Mouse (Mus musculus): ENCODE data around the gene Csrnp2.

The Csrnp2 gene

DNA sequence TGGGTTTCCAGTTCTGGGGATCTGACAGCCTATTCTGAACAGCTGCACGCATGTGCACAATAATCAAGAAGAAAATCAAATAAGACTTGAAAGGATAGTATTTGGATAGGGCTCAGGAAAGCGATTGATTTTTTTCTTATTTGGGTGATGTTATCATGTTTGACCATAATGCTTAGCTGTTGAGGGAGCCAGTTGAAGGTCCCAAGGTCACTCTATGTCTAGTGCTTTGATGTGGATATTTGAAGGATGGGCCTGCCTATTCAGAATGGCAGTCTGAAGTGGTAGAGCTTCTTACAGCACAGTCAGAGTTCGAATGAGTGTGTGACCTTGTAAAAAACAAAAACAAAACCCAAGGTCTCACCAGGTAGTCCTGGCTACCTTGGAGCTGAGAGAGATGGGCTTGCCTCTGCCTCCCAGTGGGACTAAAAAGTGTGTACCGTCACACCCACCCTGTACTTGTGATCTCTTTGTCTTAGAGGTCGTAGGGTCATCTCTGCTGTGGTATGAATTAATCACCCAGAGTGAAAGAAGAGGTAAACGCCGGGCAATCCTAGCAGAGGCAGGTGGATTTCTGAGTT lies 21.3 kb downstream of the Csrnp2 start:
- DNase-seq, result no peak

- DNase-seq, result no peak
Observed at GRCm38 (mm10) chr15:100470037-100470436, 25.3 kb downstream of the Csrnp2 start.

DNA sequence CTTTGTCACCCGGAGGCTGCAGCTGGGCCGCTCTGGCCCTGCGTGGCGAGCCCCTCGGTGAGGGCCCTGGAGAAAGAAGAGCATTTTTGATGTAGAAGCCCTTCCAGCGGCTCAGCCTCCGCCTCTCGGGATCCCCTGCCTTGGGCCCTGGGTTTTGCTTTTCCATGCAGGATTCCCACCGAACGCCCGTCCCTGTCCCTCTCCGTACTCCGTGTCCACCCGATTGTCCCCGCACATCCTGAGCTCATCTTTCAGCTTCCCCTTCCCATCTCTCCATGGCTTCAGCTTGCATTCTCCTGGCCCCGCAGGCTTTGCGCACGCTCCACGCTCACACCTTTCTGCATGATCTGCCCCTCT lies 26.1 kb downstream of the Csrnp2 start:
- no peak for DNase-seq

DNA sequence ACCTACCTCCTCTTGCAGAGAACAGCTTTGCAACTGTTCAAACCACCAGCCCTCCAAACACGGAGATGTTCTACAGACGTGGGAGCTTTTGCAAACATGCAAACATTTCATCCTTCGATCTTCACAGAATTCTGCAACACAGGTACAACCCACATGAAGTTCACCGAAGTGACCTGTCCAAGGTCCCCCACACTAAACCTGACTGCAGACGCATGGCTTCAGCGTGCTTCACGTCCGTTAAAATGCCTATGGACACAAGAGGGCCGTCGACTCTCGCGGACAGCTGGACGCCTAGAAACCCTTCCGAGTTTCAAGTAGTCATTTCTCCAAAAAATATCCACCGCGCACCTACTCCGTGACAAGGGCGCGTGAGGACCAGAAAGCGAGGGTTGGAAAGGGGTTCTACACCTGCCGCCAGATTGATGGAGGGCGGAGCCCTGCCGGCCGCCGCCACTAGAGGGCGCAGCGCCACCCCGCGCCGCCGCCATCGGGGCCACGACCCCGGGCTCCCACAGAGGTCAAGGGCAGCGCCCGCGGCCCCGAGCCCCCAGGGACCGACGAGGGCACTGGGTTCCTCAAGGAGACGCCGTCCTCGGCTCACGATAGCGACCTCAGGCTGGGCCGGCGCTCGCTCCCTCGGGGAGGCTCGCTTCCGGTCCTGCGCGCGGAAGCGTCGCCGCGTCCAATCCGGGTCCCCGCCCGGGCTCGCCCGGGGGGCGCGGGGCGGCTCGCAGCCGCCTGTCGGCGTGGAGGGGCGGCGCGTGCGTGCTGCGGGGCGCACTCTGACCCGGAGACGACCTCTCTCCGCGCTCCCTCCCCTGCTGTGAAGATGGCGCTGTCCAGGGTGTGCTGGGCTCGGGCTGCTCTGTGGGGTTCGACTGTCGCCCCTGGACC lies 26.7 kb downstream of the Csrnp2 start, which contains the start of gene Letmd1:
TSS of gene Letmd1 (plus strand) at position 729 of the 894 bp plus-strand sequence.
- DNase-seq, result peak; percentile 92

DNA sequence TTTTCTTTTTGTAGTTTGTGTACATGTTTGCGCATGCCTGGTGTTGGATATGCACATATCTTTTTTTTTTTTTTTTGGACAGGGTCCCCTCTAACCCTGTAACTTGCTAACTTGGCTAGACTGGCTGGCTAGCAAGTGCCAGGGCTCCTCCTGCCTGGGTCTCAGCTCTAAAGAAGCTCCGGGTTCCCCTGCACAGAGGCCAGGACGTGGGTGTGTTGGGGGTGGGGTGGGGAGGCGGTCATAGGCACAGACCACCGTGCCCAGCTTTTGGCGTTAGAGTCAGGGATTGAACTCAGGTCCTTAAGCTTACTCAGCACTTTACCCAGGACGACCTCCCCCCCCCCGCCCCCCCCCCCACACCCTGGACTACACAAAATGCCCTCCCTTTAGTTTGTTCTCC lies 27.6 kb downstream of the Csrnp2 start:
- no peak for DNase-seq

DNA sequence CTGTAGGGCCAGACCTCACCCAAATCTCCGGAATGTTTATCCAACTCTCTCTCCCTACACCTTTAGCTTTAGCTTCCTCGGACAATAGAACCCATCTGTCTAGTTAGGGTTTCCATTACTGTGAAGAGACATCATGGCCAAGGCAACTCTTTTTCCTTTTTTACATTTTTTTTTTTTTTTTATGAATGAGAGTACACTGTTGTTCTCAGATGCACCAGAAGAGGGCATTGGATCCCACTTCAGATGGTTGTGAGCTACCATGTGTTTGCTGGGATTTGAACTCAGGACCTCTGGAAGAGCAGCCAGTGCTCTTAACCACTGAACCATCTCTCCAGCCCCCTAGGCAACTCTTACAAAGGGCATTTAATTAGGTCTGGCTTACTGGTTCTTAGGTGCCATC lies 29.9 kb downstream of the Csrnp2 start:
- no peak for DNase-seq

GRCm38 (mm10) chr15:100463712-100464111 lies 31.6 kb downstream of the Csrnp2 start:
- peak; percentile 78 for DNase-seq

DNA sequence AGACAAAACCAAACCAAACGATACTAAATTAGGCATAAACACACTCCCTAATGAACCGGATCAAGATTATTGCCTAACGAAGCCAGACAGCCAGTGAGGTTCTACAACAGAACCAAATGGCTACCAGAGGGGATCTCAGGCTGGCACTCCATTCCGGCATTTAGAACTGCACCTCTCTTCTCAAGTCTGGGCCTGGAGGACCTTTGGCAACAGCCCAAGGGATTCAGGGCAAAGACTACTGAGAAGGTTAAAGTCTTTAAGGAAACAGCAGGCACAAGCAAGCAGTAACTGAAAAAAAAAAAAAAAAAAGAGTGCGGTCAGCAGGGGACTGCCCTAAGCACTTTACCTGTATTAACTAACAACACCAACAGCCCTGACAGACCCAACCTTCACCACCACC lies 33.2 kb downstream of the Csrnp2 start:
- DNase-seq, result no peak

DNA sequence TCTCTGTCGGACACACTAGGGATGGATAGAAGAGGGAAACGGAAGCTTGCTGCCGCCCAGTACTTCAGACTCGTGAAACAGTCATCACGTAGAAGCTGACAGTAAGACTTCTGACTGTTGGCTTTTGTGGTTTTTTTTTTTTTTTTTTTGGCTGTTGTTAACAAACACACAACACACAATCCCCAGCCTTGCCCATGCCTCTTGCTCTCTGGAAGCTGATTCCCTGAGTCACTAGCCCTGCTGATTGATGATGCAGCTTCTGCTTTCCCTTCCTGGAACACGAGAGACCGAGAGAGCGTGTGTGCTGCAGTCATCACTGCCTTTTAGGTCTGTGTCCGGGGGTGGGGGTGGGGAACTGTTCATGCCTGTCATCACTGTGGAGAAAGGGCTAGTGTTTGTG lies 33.6 kb downstream of the Csrnp2 start:
- DNase-seq, result no peak

DNA sequence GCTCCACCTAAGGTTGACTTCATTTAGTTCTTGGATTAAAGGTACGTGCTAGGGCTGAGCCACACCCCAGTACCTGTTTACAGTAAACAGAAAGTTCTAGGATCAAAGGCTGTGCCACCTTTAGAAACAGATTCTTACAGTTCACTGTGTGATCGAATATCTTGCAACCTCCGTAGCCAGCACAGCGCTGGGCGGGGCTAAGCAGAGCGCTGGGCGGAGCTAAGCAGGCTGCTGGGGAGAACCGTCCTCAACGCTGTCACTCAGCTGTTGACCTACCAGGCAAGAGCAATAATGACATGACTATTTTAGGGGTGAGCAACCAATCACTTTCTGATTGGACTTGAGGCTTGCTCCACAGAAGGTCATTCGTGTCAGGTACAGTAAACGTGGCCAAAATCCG lies 34.3 kb downstream of the Csrnp2 start:
- no peak for DNase-seq

DNA sequence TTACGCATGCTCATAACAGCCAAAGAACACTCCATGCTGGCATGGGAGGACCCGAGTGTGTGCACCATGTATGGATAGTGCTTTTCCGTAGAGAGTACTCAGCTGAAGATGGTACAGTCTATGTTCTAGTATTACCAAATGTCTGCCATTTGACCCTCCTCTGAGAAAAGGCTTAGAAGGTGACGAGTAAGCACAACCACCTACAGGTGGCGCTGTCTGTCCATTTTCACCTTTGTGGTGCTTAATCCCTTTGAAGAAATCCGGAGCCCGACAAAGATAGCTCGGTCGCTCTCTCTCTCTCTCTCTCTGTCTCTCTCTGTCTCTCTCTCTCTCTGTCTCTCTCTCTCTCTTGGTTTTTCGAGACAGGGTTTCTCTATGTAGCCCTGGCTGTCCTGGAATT lies 37.2 kb downstream of the Csrnp2 start:
- DNase-seq, result peak; percentile 71

GRCm38 (mm10) chr15:100457340-100457739 lies 37.9 kb downstream of the Csrnp2 start:
- DNase-seq, result peak; percentile 82

- DNase-seq, result no peak
Observed at GRCm38 (mm10) chr15:100456356-100456991, 38.8 kb downstream of the Csrnp2 start.

DNA sequence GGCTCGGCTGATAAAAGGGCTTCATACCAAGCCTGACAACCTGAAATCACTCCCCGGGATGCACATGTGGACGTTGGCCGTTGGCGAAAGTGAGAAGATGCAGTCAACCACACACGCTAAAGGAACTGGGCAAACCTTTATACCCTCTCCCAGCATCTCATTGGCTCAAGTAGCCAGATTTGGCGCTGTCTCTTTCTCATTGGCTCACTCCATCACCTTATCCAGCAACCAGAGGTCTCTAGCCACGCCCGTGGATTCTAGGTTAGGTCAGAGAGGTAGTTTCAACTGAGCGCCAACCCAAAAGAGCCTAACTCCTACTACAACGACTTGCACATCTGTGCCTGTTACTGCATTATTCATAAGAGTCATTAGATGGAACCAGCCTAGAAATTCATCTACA lies 42.8 kb downstream of the Csrnp2 start:
- no peak for DNase-seq

GRCm38 (mm10) chr15:100451245-100451644 lies 44.0 kb downstream of the Csrnp2 start:
- DNase-seq, result peak; percentile 62

GRCm38 (mm10) chr15:100449495-100449894 lies 45.8 kb downstream of the Csrnp2 start:
- no peak for DNase-seq

DNA sequence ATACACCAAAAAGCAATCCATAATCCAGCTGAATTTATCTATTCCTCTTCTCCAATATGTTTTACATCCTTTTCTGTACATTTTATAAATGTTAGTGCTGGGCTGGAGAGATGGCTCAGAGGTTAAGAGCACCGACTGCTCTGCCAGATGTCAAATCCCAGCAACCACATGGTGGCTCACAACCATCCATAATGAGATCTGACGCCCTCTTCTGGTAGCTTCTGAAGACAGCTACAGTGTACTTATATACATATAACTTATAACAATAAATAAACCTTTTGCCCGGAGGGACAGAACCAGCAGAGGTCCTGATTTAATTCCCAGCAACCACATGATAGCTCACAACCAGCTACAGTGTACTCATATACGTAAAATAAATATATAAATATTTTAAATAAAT lies 46.7 kb downstream of the Csrnp2 start:
- no peak for DNase-seq

DNA sequence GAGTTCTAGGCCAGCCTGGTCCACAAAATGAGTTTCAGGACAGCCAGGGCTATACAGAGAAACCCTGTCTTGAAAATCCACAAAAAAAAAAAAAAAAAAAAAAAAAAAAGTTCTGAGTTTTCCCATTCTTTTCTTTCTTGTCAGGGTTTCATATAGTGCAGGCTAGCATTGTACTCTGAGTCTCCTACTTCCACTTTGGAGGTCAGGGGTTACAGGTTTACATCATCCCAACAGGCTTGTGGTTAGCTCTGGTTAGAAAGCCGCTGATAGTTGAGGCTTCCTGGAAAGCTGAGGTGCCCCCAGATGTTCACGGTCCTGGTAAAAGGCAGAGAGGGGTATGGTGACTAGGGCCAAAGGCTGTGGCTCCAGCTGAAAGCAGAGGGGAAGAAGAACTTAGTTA lies 48.4 kb downstream of the Csrnp2 start:
- DNase-seq, result no peak

- DNase-seq, result peak; percentile 85
Observed at GRCm38 (mm10) chr15:100443126-100443922, 52.0 kb downstream of the Csrnp2 start.

DNA sequence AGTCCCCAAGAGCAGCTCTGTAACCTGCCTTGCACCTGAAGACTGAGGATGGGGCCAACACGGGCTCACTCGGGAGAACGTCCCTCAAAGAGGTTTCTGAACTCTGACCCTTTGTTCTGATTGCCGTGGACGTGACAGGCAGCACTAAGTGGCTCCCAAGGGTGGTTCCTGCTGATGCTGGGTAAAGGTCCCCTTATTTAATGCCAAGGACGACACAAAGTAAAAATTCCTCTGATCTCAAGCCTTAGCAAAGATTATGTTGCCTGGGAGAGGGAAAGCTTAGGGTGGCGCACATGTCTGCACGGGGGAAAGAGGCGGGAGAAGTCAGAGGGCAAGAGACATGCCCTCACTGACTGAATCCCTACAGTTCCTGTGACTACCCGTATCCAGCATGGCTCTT lies 58.8 kb downstream of the Csrnp2 start:
- DNase-seq, result no peak

GRCm38 (mm10) chr15:100436112-100436511 lies 59.2 kb downstream of the Csrnp2 start:
- no peak for DNase-seq

GRCm38 (mm10) chr15:100433234-100433633 lies 62.1 kb downstream of the Csrnp2 start:
- no peak for DNase-seq

GRCm38 (mm10) chr15:100429959-100430565 lies 65.2 kb downstream of the Csrnp2 start:
- DNase-seq, result no peak

Measured in right cerebral cortex, postnatal 14 days (tissue).